Mouse (Mus musculus) small intestine, adult 2 months (tissue): ENCODE measurements around the gene Adam19. TPM values are rescaled to one million over a fixed set of nuclear protein-coding genes. Genes with fewer than 3 reads are reported as not detected.
"Not testable (repeated sequence)": the region's sequence is repeated elsewhere in the genome, so short reads cannot be mapped to it uniquely, and the experiment has no call there.

Experiments
- H3K27ac ChIP-seq: fragments of 200-500 bp; 2 replicates; pipeline ENCODE4 v1.5.1; 2012; ENCODE audit warnings: low read depth, low read length, control low read depth, inconsistent platforms; ENCODE audit not compliant: insufficient read depth
- H3K27me3 ChIP-seq: fragments of 200-500 bp; 2 replicates; pipeline ENCODE4 v1.6.1; 2012; ENCODE audit warnings: mild to moderate bottlenecking, moderate library complexity, low read length, inconsistent platforms; ENCODE audit not compliant: control insufficient read depth, insufficient read depth
- H3K36me3 ChIP-seq: fragments of 200-500 bp; 2 replicates; pipeline ENCODE4 v1.6.1; 2012; ENCODE audit warnings: mild to moderate bottlenecking, low read length, control low read depth, inconsistent platforms; ENCODE audit not compliant: control insufficient read depth, insufficient read depth
- H3K4me1 ChIP-seq: fragments of 200-500 bp; 2 replicates; pipeline ENCODE4 v1.6.1; 2012; ENCODE audit warnings: low read length, inconsistent platforms, mixed read lengths; ENCODE audit not compliant: control insufficient read depth, insufficient read depth, insufficient read length
- H3K4me3 ChIP-seq: fragments of 200-500 bp; 2 replicates; pipeline ENCODE4 v1.5.1; 2012; ENCODE audit warnings: low read depth, mild to moderate bottlenecking, control low read depth, inconsistent platforms, low read length, moderate library complexity
- CTCF ChIP-seq: fragments of 200-500 bp; IDR thresholded peaks from 2 replicates; pipeline ENCODE4 v1.5.1; 2012; ENCODE audit warnings: low read depth, mild to moderate bottlenecking, control low read depth, inconsistent platforms, low read length, moderate library complexity, mixed read lengths; ENCODE audit not compliant: insufficient replicate concordance, insufficient read length; ENCODE audit errors: extremely low read depth
- POLR2A ChIP-seq: fragments of 200-500 bp; IDR thresholded peaks from 2 replicates; pipeline ENCODE4 v1.6.1; 2012; ENCODE audit warnings: low read depth, mild to moderate bottlenecking, control low read depth, inconsistent platforms, low read length, moderate library complexity
- WGBS: fragments of 180-500 bp; shearing (Covaris S2); methylation state at CpG from one replicate; pipeline ENCODE4 v1.1.7; 2018; 5-methylcytosine and 5-hydroxymethylcytosine counted together
- polyA plus RNA-seq: library from polyadenylated mRNA; depleted of rRNA; stranded (reverse); fragments of >200 nt; gene quantifications from 2 replicates; pipeline ENCODE4 v1.2.3, GENCODE M21; 2012

Adam19 gene
- polyA plus RNA-seq, 1 experiment = 6.8 TPM

- H3K4me1 ChIP-seq = no peaks in the 10 kb centered on the region
- no peaks in the 10 kb centered on the region for H3K36me3 ChIP-seq
- no peak overlapping the region for H3K27ac ChIP-seq
- TF ChIP-seq CTCF = no peak
- no peak for TF ChIP-seq POLR2A
- no peaks in the 10 kb centered on the region for H3K27me3 ChIP-seq
- H3K4me3 ChIP-seq = no peak overlapping the region
- 65% methylated on average over 11 of the region's 11 CpGs for WGBS
These were observed 16.5 kb upstream of the Adam19 start for GRCm38 (mm10) chr11:46039335-46039734.

- H3K27ac ChIP-seq = no peak overlapping the region
- no peaks in the 10 kb centered on the region for H3K4me1 ChIP-seq
- H3K36me3 ChIP-seq = no peaks in the 10 kb centered on the region
- 85% methylated on average over 9 of the region's 9 CpGs for WGBS
- H3K4me3 ChIP-seq = no peak overlapping the region
- TF ChIP-seq CTCF (no peak), POLR2A (no peak)
- H3K27me3 ChIP-seq = no peaks in the 10 kb centered on the region
These were observed 14.8 kb upstream of the Adam19 start for GRCm38 (mm10) chr11:46040841-46041556.

- no peaks in the 10 kb centered on the region for H3K4me1 ChIP-seq
- H3K27me3 ChIP-seq = no peaks in the 10 kb centered on the region
- H3K27ac ChIP-seq = no peak overlapping the region
- TF ChIP-seq POLR2A = no peak
- no peak for TF ChIP-seq CTCF
- WGBS = 83% methylated on average over 12 of the region's 12 CpGs
- H3K4me3 ChIP-seq = no peak overlapping the region
- no peaks in the 10 kb centered on the region for H3K36me3 ChIP-seq
These were observed 14.1 kb upstream of the Adam19 start for GRCm38 (mm10) chr11:46041607-46042267.

GRCm38 (mm10) chr11:46044781-46045180, 11.0 kb upstream of the Adam19 start:
- no peaks in the 10 kb centered on the region for H3K27me3 ChIP-seq
- H3K36me3 ChIP-seq = no peaks in the 10 kb centered on the region
- no peak overlapping the region for H3K4me3 ChIP-seq
- H3K27ac ChIP-seq = no peak overlapping the region
- no peaks in the 10 kb centered on the region for H3K4me1 ChIP-seq
- no peak for TF ChIP-seq POLR2A
- no peak for TF ChIP-seq CTCF
- WGBS = 88% methylated on average over 5 of the region's 5 CpGs

GRCm38 (mm10) chr11:46047264-46047663, 8.5 kb upstream of the Adam19 start:
- no peak overlapping the region for H3K27ac ChIP-seq
- no peaks in the 10 kb centered on the region for H3K36me3 ChIP-seq
- WGBS = 94% methylated on average over 3 of the region's 3 CpGs
- no peaks in the 10 kb centered on the region for H3K27me3 ChIP-seq
- H3K4me3 ChIP-seq = no peak overlapping the region
- no peak for TF ChIP-seq POLR2A
- no peak for TF ChIP-seq CTCF
- H3K4me1 ChIP-seq = no peaks in the 10 kb centered on the region

- H3K36me3 ChIP-seq, H3K27ac ChIP-seq, H3K27me3 ChIP-seq, H3K4me3 ChIP-seq, H3K4me1 ChIP-seq: not testable (repeated sequence)
- TF ChIP-seq CTCF = peak; percentile 42; the same call in 1 of the 2 replicates
- WGBS = 36% methylated on average over 19 of the region's 19 CpGs
These were observed 3.6 kb upstream of the Adam19 start, which contains the start of gene Gm12166 for GRCm38 (mm10) chr11:46052105-46052659. Gene Gm12166 (minus strand): TSS chr11:46052321.

GRCm38 (mm10) chr11:46053457-46053856, 2.3 kb upstream of the Adam19 start:
- not testable (repeated sequence) for H3K4me3 ChIP-seq, H3K4me1 ChIP-seq, H3K27ac ChIP-seq, H3K36me3 ChIP-seq
- WGBS = 86% methylated on average over 3 of the region's 3 CpGs
- H3K27me3 ChIP-seq = peaks cover 11% of the 10 kb centered on the region
